Mouse (Mus musculus): ENCODE measurements at regions not wholly inside any gene's neighbourhood (a gene's known extent, or its start where the extent isn't known, plus 50 kb on each side); places are given as distances from the start of the nearest gene placed in this dataset.

DNA sequence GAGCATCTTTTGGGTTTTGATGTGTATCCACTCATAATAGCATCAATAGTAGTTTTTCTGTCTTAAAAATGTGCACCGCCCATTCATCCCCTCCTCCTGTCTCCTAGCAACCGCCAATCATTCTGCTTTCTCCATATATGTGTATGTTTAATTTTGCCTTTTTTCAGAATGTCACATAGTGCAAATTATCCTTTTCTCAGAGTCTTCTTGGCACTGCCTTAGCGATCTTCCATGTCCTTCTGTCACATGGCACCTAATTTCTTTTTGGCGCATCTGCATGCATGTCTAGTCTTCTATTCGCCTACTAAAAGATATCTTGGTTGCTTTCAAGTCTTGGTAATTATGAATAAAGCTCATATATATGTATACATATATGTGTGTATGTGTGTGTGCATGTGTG is 573.0 kb downstream of the Gm19410 start:
- TF ChIP-seq MYOD1 (IDR thresholded peaks at IDR 0.05; ENCODE audit: control insufficient read depth in 1 of 3, insufficient read length in 2 of 3, low read depth in 2 of 3) = no peak
- no peak for TF ChIP-seq POLR2A (IDR thresholded peaks at IDR 0.05; ENCODE audit: insufficient read length, low read depth)
- no peak for TF ChIP-seq POLR2AphosphoS2 (IDR thresholded peaks at IDR 0.05; ENCODE audit: insufficient read length, low read depth)
- TF ChIP-seq REST (IDR thresholded peaks at IDR 0.05; ENCODE audit: insufficient read depth, insufficient read length) = no peak
- TF ChIP-seq USF1 (IDR thresholded peaks at IDR 0.05; ENCODE audit: low read depth) = no peak
- no peak for TF ChIP-seq E2F4 (IDR thresholded peaks at IDR 0.05; ENCODE audit: insufficient read depth)
- TF ChIP-seq CEBPB (IDR thresholded peaks at IDR 0.05; ENCODE audit: insufficient read depth, poor library complexity, severe bottlenecking) = no peak
- no peak for TF ChIP-seq TCF12 (IDR thresholded peaks at IDR 0.05; ENCODE audit: insufficient read depth, poor library complexity, severe bottlenecking)
- TF ChIP-seq MAX (IDR thresholded peaks at IDR 0.05; ENCODE audit: low read depth) = no peak
- TF ChIP-seq MYOG (IDR thresholded peaks at IDR 0.05; ENCODE audit: control insufficient read depth in 1 of 3, insufficient read depth in 1 of 3, insufficient read length in 2 of 3, low read depth in 2 of 3) = no peak

All from myocyte (in vitro differentiated cells).